Mouse (Mus musculus): ENCODE results near the gene Gpr153. TPM values are rescaled to one million over a fixed set of nuclear protein-coding genes. Genes with fewer than 3 reads are reported as not detected.

The Gpr153 gene
- total RNA-seq, 2 experiments from 2014 or later = 9.9 to 11.0 TPM

GRCm38 (mm10) chr4:152317631-152318033 is 43.6 kb downstream of the Gpr153 start:
- no peak for DNase-seq

- DNase-seq = no peak
Observed at GRCm38 (mm10) chr4:152318517-152319234, 44.6 kb downstream of the Gpr153 start, which contains the start of gene Rnf207. Gene Rnf207 (minus strand): TSS chr4:152318993.

GRCm38 (mm10) chr4:152321464-152321863 is 47.4 kb downstream of the Gpr153 start:
- DNase-seq = no peak

GRCm38 (mm10) chr4:152324641-152325562 is 50.9 kb downstream of the Gpr153 start:
- DNase-seq = no peak

- peak; percentile 94 for DNase-seq
Observed at GRCm38 (mm10) chr4:152325574-152326411, 51.8 kb downstream of the Gpr153 start, which contains the start of gene Rpl22. Gene Rpl22 (plus strand): TSS chr4:152325742.

GRCm38 (mm10) chr4:152326543-152326942 is 52.5 kb downstream of the Gpr153 start:
- DNase-seq = no peak

- no peak for DNase-seq
Observed at GRCm38 (mm10) chr4:152328691-152329090, 54.7 kb downstream of the Gpr153 start.

GRCm38 (mm10) chr4:152332952-152333351 is 58.9 kb downstream of the Gpr153 start:
- peak; percentile 46 for DNase-seq

GRCm38 (mm10) chr4:152333587-152333986 is 59.6 kb downstream of the Gpr153 start:
- DNase-seq = no peak

Other genes with a start within 250 kb of the Gpr153 start
- gene Zbtb48, start 246.6 kb upstream of the Gpr153 start, total RNA-seq (2021) = 1 to 10 TPM; 2.5 TPM
- under 1 TPM; 0.84 to 0.86 TPM for gene Tas1r1, start 235.7 kb upstream of the Gpr153 start, total RNA-seq (2021)
- 1 to 10 TPM; 9.6 TPM for gene Nol9, start 234.9 kb upstream of the Gpr153 start, total RNA-seq (2021)
- 1 to 10 TPM; 5.0 to 6.5 TPM for gene Plekhg5, start 201.7 kb upstream of the Gpr153 start, total RNA-seq (2021)
- 1 to 10 TPM; 1.2 TPM for gene Tnfrsf25, start 158.3 kb upstream of the Gpr153 start, total RNA-seq (2021)
- under 1 TPM; 0.23 to 0.38 TPM for gene Espn, start 121.9 kb upstream of the Gpr153 start, total RNA-seq (2021)
- gene Hes2, start 115.4 kb upstream of the Gpr153 start, total RNA-seq (2021) = not detected
- gene Acot7, start 96.1 kb upstream of the Gpr153 start, total RNA-seq (2021) = 10 to 100 TPM; 15.4 to 19.1 TPM
- gene Hes3, start 17.4 kb downstream of the Gpr153 start, total RNA-seq (2021) = not detected
- 10 to 100 TPM; 16.5 to 16.8 TPM for gene Icmt, start 23.0 kb downstream of the Gpr153 start, total RNA-seq (2021)
- not detected for gene Rnf207, start 44.8 kb downstream of the Gpr153 start, total RNA-seq (2021)
- gene Rpl22, start 51.5 kb downstream of the Gpr153 start, total RNA-seq (2021) = 100 to 1,000 TPM; 194 to 222 TPM
- gene Chd5, start 64.4 kb downstream of the Gpr153 start, total RNA-seq (2021) = under 1 TPM; 0.03 to 0.08 TPM
- under 1 TPM; 0.67 to 0.94 TPM for gene Nphp4, start 202.5 kb downstream of the Gpr153 start, total RNA-seq (2021)
- 1 to 10 TPM; 2.2 to 2.8 TPM for gene Kcnab2, start 203.6 kb downstream of the Gpr153 start, total RNA-seq (2021)

Data from gastrocnemius, postnatal 25 days (tissue).